Comparison of ENCODE assay signal across 21 mouse cellular contexts in genomic region chr7:114062451-114062850, GRCm38 (mm10). TPM values are rescaled to one million over a fixed set of nuclear protein-coding genes. Genes with fewer than 3 reads are reported as not detected.
DNase-seq lines count a peak whose midpoint lies in the region; ATAC-seq lines count a peak whose summit lies in the region.
"Had no signal": no experiment of that assay in that cellular context is flagged by ENCODE, and none has a peak within 500 bp of the region (broad histone marks: within the 10 kb centered on the region; RNA-seq: fewer than 3 reads in every experiment).

No protein-coding gene starts in this region.

- H3K4me1 ChIP-seq in heart, embryonic 12.5 days (replicated peaks) = peaks cover 38% of the 10 kb centered on the region

- H3K36me3 ChIP-seq in heart, embryonic 12.5 days = peaks cover 11% of the 10 kb centered on the region

- H3K27me3 ChIP-seq in heart, embryonic 12.5 days (replicated peaks) = no peaks in the 10 kb centered on the region
- H3K27me3 ChIP-seq: embryonic facial prominence, embryonic 12.5 days; forebrain, embryonic 13.5 days; kidney, embryonic 15.5 days had no signal

- 64% methylated on average over 1 of the region's 1 CpGs for WGBS in heart, embryonic 12.5 days

- H3K9ac ChIP-seq in heart, embryonic 12.5 days = no peak overlapping the region
- H3K9ac ChIP-seq: embryonic facial prominence, embryonic 12.5 days; forebrain, embryonic 13.5 days; kidney, embryonic 15.5 days; liver, embryonic 14.5 days had no signal

- no peak overlapping the region for H3K4me3 ChIP-seq in heart, embryonic 12.5 days
- H3K4me3 ChIP-seq: embryonic facial prominence, embryonic 12.5 days; erythroblast, embryonic 14.5 days; forebrain, embryonic 13.5 days; heart, adult 2 months; kidney, embryonic 15.5 days had no signal

- ATAC-seq in heart, embryonic 12.5 days (ENCODE audit: insufficient number of reproducible peaks, low FRiP score) = no peak
- ATAC-seq: forebrain, embryonic 13.5 days; hindbrain, postnatal 0 days; intestine, postnatal 0 days; midbrain, embryonic 16.5 days had no signal

- peak; percentile 41 to 68 for DNase-seq in heart, postnatal 14 days
- DNase-seq in lung, postnatal 14 days = peak; percentile 50
- DNase-seq in lung, postnatal 25 days (ENCODE audit: low spot score) = no peak
- peak; percentile 53 to 60 for DNase-seq in adrenal gland, postnatal 36 days
- DNase-seq in testis, postnatal 10 days (ENCODE audit: low spot score) = peak; percentile 63
- no peak for DNase-seq in kidney, postnatal 14 days
- DNase-seq: cerebellum, adult 9-11 months; retina, postnatal 1 day; right cerebral cortex, postnatal 4 days; thymus, postnatal 14 days had no signal

- no peaks in the 10 kb centered on the region for H3K9me3 ChIP-seq in heart, embryonic 12.5 days (replicated peaks)
- H3K9me3 ChIP-seq: embryonic facial prominence, embryonic 12.5 days; forebrain, embryonic 13.5 days; kidney, embryonic 15.5 days had no signal

- no peak overlapping the region for H3K27ac ChIP-seq in heart, embryonic 12.5 days (ENCODE audit: poor library complexity, severe bottlenecking)
- H3K27ac ChIP-seq: embryonic facial prominence, embryonic 12.5 days; forebrain, embryonic 13.5 days; heart, adult 2 months; hindbrain, postnatal 0 days; kidney, embryonic 15.5 days; liver, embryonic 14.5 days; stomach, postnatal 0 days had no signal

- intact Hi-C loops in heart, postnatal 14 days (cut with DNase I) = no loop called here

- no peak overlapping the region for H3K4me2 ChIP-seq in heart, embryonic 12.5 days
- H3K4me2 ChIP-seq: embryonic facial prominence, embryonic 12.5 days; forebrain, embryonic 13.5 days; kidney, embryonic 15.5 days had no signal

RNA-seq across cellular contexts. Expression of gene Rras2, which starts 55.1 kb away (rescaled TPM):
- 10 to 100 TPM; 43.8 to 44.2 TPM for total RNA-seq in heart, postnatal 14 days (2021)
- 61.6 and 65.6 TPM in 2 replicates for polyA plus RNA-seq in heart, embryonic 12.5 days (2016; fragmentation: Nextera tagmentation; extraction: Ambion mirVana)
- 10 to 100 TPM; 27.5 to 39.3 TPM for total RNA-seq in adrenal gland, postnatal 36 days (2021)
- polyA plus RNA-seq: erythroblast, embryonic 14.5 days had no signal

Comparison
In these comparisons a context has a peak if more than half of its experiments do, and no peak if none do; other contexts are left out.
1. DNase-seq: peak in heart, postnatal 14 days (2 of 2), lung, postnatal 14 days (single experiment), adrenal gland, postnatal 36 days (2 of 2) and testis, postnatal 10 days (single experiment); none in lung, postnatal 25 days (single experiment) and kidney, postnatal 14 days (single experiment).